Mouse (Mus musculus): ENCODE data around the gene Tex19.2. TPM values are rescaled to one million over a fixed set of nuclear protein-coding genes. Genes with fewer than 3 reads are reported as not detected.

Gene Tex19.2
- not detected for total RNA-seq (2021)
- long read RNA-seq, experiment 1 = 0 reads
- long read RNA-seq, experiment 2 = 0 reads

DNA sequence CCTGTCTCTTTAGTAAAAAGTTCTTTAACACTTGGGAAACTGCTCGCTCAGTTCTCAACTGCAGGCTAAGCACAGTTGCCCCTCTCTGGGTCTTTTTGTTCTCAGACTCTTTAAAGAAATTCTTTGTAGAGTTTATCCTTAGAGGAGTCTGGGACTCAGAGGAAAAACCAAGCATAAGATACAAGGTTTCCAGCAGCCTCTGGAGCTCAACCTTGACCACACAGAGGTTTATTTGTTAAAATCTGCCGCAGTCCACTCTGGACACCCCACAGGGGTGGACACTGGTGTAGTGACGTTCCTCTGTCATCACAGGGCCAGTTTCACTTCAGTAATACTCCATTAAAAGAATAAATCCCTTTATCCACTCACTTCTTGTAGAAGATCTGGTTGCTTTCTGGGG, at the start of gene Tex19.2:
Tex19.2 (minus strand) TSS at position 101 of the 400 bp plus-strand sequence.
- no peak for DNase-seq (ENCODE audit: low spot score in 2 of 2)

- no peak for DNase-seq (ENCODE audit: low spot score in 2 of 2)
Observed at GRCm38 (mm10) chr11:121163751-121164150, 45.3 kb upstream of the Tex19.2 start.

- DNase-seq (ENCODE audit: low spot score in 2 of 2) = no peak
Observed at GRCm38 (mm10) chr11:121160636-121161346, 42.3 kb upstream of the Tex19.2 start.

DNA sequence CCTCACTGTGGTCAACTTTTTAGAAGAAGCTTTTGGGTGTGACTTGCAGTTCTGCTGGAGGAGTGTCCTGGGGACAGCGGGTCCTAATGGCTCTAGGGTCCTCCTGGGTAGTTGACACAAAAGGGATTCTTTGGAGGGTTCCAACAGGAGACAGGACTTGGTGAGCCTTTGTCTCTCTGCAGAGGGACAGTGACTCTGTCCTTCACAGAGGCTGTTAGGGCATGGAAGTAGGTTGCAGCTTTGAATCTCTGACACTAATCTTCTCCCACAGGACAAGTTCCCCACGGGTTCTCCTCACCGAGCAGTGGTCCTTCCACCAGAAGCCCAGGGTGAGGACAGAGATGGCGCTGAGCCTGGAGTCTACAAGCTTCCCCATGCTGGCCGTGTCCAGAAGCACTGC, 41.5 kb upstream of the Tex19.2 start, which contains the start of gene Uts2r:
Uts2r (plus strand) TSS at position 301 of the 400 bp plus-strand sequence.
- no peak for DNase-seq (ENCODE audit: low spot score in 2 of 2)

DNA sequence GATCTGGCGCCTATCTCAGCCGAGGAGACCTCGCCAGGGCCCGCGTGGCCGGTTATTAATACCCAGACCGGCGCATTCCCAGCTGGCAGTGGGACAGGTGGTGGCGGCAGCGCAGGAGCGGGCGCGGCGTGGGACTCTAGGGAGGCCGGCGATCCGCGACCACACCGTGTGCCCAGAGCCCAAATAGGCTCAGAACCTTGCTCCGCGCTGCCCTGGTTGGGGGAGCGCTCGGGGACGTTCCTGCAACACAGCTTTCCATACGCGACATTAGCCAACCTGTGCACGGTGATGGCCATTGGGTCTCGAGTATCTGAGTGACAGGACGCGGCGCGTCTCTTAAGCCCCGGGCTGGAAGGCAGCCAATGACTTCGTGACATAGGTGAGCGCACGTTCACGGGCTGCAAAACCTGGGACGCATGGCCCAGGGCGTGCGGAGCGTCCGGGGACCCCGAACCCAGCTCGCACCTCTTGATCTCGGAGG, 38.0 kb upstream of the Tex19.2 start:
- DNase-seq (ENCODE audit: low spot score in 2 of 2) = no peak

- no peak for DNase-seq (ENCODE audit: low spot score in 2 of 2)
Observed at GRCm38 (mm10) chr11:121154203-121154602, 35.7 kb upstream of the Tex19.2 start.

DNA sequence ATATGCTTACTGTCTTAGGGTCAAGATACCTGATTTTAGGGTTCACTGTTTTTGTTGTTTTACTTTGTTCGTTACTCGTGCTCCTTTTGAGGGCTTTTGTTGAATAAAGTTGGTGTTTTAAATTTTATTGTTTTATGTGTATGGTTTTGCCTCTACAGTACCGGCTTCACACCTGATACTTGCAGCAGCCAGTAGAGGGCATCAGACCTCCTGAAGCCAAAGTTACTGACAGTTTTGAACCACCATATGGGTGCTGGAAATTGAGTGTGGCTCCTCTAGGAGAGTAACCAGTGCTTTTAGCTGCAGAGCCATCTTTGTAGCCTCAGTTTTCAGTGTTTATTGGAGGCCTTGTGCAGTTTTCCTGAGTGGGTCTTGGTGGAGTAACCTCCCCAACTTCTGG, 29.7 kb upstream of the Tex19.2 start:
- DNase-seq (ENCODE audit: low spot score in 2 of 2) = no peak

DNA sequence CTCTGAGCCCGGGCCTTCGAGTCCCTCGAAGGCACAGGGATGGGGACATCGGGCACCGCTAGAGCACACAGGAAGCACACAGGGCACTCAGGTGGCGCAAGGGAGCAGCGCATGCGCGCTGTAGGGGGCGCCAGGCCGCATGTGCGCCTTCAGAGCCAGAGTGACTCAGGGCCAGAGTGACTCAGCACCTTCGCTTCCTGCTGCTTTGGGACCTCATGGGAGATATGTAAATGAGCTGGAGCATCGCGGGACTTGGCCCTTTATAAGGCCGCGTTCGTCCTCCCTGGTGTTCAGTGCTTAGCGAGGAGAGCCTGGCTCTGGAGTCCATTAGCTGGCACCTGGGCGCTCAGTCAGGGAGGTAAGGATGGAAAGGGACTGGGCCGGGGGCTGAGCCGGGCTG, 27.4 kb upstream of the Tex19.2 start, which contains the start of gene Tex19.1:
Tex19.1 (plus strand) TSS at position 279 of the 400 bp plus-strand sequence.
- DNase-seq (ENCODE audit: low spot score in 2 of 2) = no peak

DNA sequence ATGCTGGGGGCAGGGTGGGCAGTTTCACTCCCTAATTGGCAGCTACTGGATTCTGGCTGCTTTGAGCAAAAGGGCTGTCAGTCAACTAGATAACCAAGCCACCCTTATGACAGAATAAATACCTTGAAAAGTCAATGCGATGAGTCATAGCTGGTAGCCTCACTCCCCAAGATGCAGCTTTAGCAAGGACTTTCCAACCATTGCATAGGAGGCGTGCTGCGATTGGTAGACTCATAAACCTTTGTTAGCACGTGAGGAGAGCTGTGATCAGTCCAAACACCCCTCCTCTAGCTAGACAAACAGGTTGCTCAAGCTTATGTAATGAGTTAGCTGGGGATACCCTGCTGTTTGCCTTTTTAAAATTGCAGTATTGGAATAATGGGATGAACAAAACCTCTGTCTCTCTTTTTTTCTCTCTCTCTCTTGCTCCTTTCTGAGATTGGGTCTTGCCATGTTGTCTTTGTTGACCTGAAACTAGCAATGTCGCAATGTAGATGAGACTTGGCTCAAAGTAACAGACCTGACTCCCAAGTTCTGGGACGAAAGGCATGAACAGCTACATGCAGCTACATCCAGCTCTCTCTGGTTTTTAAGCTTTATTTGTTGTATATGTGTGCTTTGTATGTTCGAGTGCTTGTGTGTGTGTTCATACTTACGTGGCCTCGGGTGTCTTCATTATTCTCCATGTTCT, 25.0 kb upstream of the Tex19.2 start:
- no peak for DNase-seq (ENCODE audit: low spot score in 2 of 2)

DNA sequence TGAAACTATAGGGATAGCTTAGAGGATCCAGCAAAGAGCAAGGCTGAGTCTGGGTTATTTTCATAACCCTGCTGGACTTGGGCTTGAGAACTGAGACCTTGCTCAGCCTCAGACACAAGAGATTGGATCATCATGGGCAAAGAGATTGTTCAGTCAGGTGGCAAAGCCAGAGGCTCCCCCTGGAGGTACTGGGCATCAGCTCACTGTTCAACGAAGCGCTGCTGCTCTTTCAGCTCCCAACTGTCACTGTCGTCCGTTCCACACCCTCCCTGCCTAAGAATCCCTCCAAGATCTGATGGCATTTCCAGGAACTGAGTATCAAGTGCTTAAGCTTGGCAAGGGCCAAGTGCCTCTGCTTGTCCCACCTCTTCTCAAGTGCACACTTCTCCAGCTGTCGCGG, 20.3 kb upstream of the Tex19.2 start:
- no peak for DNase-seq (ENCODE audit: low spot score in 2 of 2)

- no peak for DNase-seq (ENCODE audit: low spot score in 2 of 2)
Observed at GRCm38 (mm10) chr11:121137682-121138081, 19.2 kb upstream of the Tex19.2 start.

- DNase-seq (ENCODE audit: low spot score in 2 of 2) = no peak
Observed at GRCm38 (mm10) chr11:121134600-121134999, 16.1 kb upstream of the Tex19.2 start.

GRCm38 (mm10) chr11:121129616-121130015, 11.1 kb upstream of the Tex19.2 start:
- DNase-seq (ENCODE audit: low spot score in 2 of 2) = no peak

DNA sequence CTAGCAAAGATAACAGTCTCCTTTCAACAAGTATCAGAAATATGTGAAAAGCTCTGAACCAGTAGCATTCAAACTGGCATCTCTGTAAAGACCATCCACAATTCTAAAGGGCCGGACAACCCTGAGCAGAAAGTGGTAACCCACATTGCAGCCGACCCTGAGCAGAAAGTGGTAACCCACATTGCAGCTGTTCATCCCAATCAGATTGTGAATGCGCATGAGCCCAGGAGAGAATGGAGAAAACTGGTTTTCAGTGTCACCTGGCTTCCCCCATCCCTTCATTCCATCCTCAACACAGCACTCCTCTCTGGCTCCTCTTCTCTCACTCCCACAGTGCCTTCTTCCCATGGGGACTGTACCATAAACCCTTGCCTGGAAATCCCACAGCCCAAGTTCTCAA, 9.0 kb upstream of the Tex19.2 start:
- no peak for DNase-seq (ENCODE audit: low spot score in 2 of 2)

DNA sequence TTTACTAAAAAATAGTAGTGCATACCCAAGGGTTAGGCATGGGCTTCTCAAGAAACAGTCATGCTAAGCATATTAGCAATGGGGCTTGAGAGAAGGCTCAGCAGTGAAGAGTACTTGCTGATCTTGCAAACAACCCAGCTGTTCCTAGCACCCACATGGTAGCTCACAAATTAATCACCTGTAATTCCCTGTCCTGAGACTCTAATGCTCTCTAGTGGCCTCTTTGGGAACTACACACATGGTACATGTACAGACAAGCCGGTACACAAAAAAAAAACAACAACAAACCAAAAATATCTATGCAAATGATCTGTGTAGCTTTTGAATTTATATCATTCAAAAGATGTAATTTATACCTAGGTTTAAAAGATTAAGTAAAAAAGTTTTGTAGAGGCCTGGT, 7.9 kb upstream of the Tex19.2 start:
- DNase-seq (ENCODE audit: low spot score in 2 of 2) = no peak

GRCm38 (mm10) chr11:121125522-121126172, 7.2 kb upstream of the Tex19.2 start:
- DNase-seq (ENCODE audit: low spot score in 2 of 2) = no peak

GRCm38 (mm10) chr11:121123438-121123837, 5.0 kb upstream of the Tex19.2 start:
- DNase-seq (ENCODE audit: low spot score in 2 of 2) = no peak

GRCm38 (mm10) chr11:121122024-121122670, 3.7 kb upstream of the Tex19.2 start:
- no peak for DNase-seq (ENCODE audit: low spot score in 2 of 2)

GRCm38 (mm10) chr11:121121151-121121550, 2.7 kb upstream of the Tex19.2 start:
- DNase-seq (ENCODE audit: low spot score in 2 of 2) = no peak

DNA sequence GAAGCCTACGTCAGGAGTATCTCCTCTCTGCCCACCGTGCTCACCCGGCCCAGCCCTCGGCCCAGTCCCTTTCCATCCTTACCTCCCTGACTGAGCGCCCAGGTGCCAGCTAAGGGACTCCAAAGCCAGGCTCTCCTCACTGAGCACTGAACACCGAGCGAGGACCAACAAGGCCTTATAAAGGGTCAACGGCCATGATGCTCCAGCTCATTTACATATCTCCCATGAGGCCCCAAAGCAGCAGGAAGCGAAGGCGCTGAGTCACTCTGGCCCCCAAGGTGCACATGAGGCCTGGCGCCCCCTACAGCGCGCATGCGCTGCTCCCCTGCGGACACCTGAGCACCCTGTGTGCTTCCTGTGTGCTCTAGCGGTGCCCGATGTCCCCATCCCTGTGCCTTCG, 371 bp downstream of the Tex19.2 start:
- no peak for DNase-seq (ENCODE audit: low spot score in 2 of 2)

DNA sequence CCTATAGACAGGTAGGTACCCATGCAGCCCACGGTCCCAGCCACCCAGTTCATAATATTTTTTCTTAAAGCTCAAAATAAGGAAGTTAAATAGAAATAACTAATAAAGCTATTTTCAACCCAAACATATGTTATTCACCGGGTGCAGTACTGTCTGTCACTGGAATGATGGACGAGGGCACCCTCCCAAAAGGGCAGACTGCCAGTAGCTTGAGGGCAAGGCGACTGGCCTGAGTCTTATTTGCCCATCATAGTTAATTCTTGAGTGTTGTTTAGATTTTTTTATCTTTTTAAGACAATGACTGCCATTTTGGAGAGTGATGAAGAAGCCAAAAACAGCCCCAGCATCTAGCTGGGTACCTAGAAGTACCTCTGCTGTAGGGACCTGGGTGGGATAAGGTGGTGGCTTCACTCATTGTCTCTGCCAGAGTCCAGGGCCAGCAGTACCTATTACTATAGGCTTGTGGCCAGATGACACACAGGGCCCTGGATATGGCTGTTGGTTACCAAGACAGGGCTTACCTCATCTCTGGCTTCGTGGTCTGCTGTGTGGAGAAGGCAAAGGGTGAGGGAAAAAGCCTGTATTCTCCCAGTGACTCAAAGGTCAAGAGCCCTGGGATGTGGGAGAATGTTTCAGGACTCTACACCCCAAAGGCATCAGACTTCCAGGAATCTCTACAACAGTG, 6.2 kb downstream of the Tex19.2 start:
- no peak for DNase-seq (ENCODE audit: low spot score in 2 of 2)
